Mouse (Mus musculus) MEL (cell line): ENCODE results near the gene Cntn5. TPM values are rescaled to one million over a fixed set of nuclear protein-coding genes. Genes with fewer than 3 reads are reported as not detected.

Source experiments
- DNase-seq: peaks from one replicate; pipeline ENCODE4 v3.0.0; 2011; ENCODE audit warnings: low read depth, low spot score
- H3K27ac ChIP-seq: 2 replicates; pipeline ENCODE4 v1.5.1; 2012; ENCODE audit warnings: low read depth, mild to moderate bottlenecking, control low read depth, low read length, moderate library complexity; ENCODE audit not compliant: control insufficient read depth
- H3K27me3 ChIP-seq, 2 experiments: fragments of 150-350 bp in 1 of 2; sonication (generic) in 1 of 2; 2 replicates each; pipeline ENCODE4 v1.6.1; 2012; ENCODE audit warnings: low read length in 2 of 2, mild to moderate bottlenecking in 2 of 2, improper control_type of control experiment in 1 of 2, moderate library complexity in 1 of 2; ENCODE audit not compliant: insufficient read depth in 2 of 2, control insufficient read depth in 1 of 2
- H3K36me3 ChIP-seq, 2 experiments: 2 replicates each; pipeline ENCODE4 v1.6.1; 2012 to 2014; ENCODE audit warnings: low read length in 2 of 2, improper control_type of control experiment in 1 of 2, inconsistent platforms in 1 of 2, mild to moderate bottlenecking in 1 of 2; ENCODE audit not compliant: insufficient read depth in 2 of 2, control insufficient read depth in 1 of 2
- H3K4me1 ChIP-seq, 2 experiments: fragments of 150-350 bp in 1 of 2; sonication (generic) in 1 of 2; 2 replicates each; pipeline ENCODE4 v1.6.1; 2012; ENCODE audit warnings: low read length in 2 of 2, improper control_type of control experiment in 1 of 2, mild to moderate bottlenecking in 1 of 2; ENCODE audit not compliant: insufficient read depth in 2 of 2, control insufficient read depth in 1 of 2
- H3K4me3 ChIP-seq, 2 experiments: fragments of 150-350 bp in 1 of 2; sonication (generic) in 1 of 2; 2 replicates each; pipeline ENCODE4 v1.5.1; 2012; ENCODE audit warnings: low read depth in 2 of 2, low read length in 2 of 2, mild to moderate bottlenecking in 2 of 2, moderate library complexity in 2 of 2, control low read depth in 1 of 2, improper control_type of control experiment in 1 of 2; ENCODE audit not compliant: control insufficient read depth in 1 of 2, insufficient read depth in 1 of 2
- H3K79me2 ChIP-seq: 2 replicates; pipeline ENCODE4 v1.6.1; 2012; ENCODE audit warnings: mild to moderate bottlenecking, low read length, moderate library complexity; ENCODE audit not compliant: control insufficient read depth, poor library complexity, insufficient read depth
- H3K9ac ChIP-seq: 2 replicates; pipeline ENCODE4 v1.6.1; 2012; ENCODE audit warnings: low read depth, mild to moderate bottlenecking, control low read depth, low read length, moderate library complexity; ENCODE audit not compliant: control insufficient read depth, poor library complexity, severe bottlenecking
- H3K9me3 ChIP-seq: fragments of 150-350 bp; sonication (generic); replicated peaks from 2 replicates; pipeline ENCODE4 v1.6.1; 2012; ENCODE audit warnings: mild to moderate bottlenecking, low read length, improper control_type of control experiment, moderate library complexity; ENCODE audit not compliant: insufficient read depth
- BHLHE40 ChIP-seq: IDR thresholded peaks from 2 replicates; pipeline ENCODE4 v1.6.1; 2012; ENCODE audit warnings: low read depth, mild to moderate bottlenecking, inconsistent platforms, low read length, improper control_type of control experiment, borderline replicate concordance
- CHD1 ChIP-seq: IDR thresholded peaks from 2 replicates; pipeline ENCODE4 v1.6.1; 2012; ENCODE audit warnings: low read depth, mild to moderate bottlenecking, inconsistent platforms, low read length, improper control_type of control experiment
- CHD2 ChIP-seq: IDR thresholded peaks from 2 replicates; pipeline ENCODE4 v1.6.1; 2011; ENCODE audit warnings: low read length, improper control_type of control experiment
- ELF1 ChIP-seq: IDR thresholded peaks from 2 replicates; pipeline ENCODE4 v1.6.1; 2014; ENCODE audit warnings: low read depth, mild to moderate bottlenecking, inconsistent platforms, low read length, improper control_type of control experiment, moderate library complexity
- JUND ChIP-seq: IDR thresholded peaks from 2 replicates; pipeline ENCODE4 v1.6.1; 2011; ENCODE audit warnings: low read depth, mild to moderate bottlenecking, improper control_type of control experiment, low read length
- KAT2A ChIP-seq: conservative IDR thresholded peaks from 2 replicates; pipeline ENCODE4 v1.6.1; 2012; ENCODE audit warnings: low read depth, low read length, improper control_type of control experiment, inconsistent platforms
- MAFK ChIP-seq: IDR thresholded peaks from 2 replicates; pipeline ENCODE4 v1.6.1; 2011; ENCODE audit warnings: low read depth, mild to moderate bottlenecking, low read length, improper control_type of control experiment, borderline replicate concordance
- MEF2A ChIP-seq: IDR thresholded peaks from 2 replicates; pipeline ENCODE4 v1.6.1; 2014; ENCODE audit warnings: low read depth, mild to moderate bottlenecking, inconsistent platforms, low read length, improper control_type of control experiment; ENCODE audit not compliant: poor library complexity, insufficient replicate concordance, severe bottlenecking; ENCODE audit errors: extremely low read depth
- MYC ChIP-seq: IDR thresholded peaks from 2 replicates; pipeline ENCODE4 v1.6.1; 2011; ENCODE audit warnings: low read depth, mild to moderate bottlenecking, low read length, improper control_type of control experiment, moderate library complexity
- NRF1 ChIP-seq: IDR thresholded peaks from 2 replicates; pipeline ENCODE4 v1.6.1; 2014; ENCODE audit warnings: low read depth, mild to moderate bottlenecking, inconsistent platforms, low read length, improper control_type of control experiment, moderate library complexity; ENCODE audit not compliant: poor library complexity, insufficient read depth, severe bottlenecking
- RAD21 ChIP-seq: IDR thresholded peaks from 2 replicates; pipeline ENCODE4 v1.6.1; 2011; ENCODE audit warnings: mild to moderate bottlenecking, low read depth, low read length, improper control_type of control experiment
- RCOR1 ChIP-seq: IDR thresholded peaks from 2 replicates; pipeline ENCODE4 v1.6.1; 2012; ENCODE audit warnings: low read depth, mild to moderate bottlenecking, inconsistent platforms, low read length, improper control_type of control experiment
- SIN3A ChIP-seq: IDR thresholded peaks from 2 replicates; pipeline ENCODE4 v1.6.1; 2012; ENCODE audit warnings: low read length, improper control_type of control experiment, inconsistent platforms
- TAL1 ChIP-seq: IDR thresholded peaks from 2 replicates; pipeline ENCODE4 v1.6.1; 2012; ENCODE audit warnings: mild to moderate bottlenecking, inconsistent platforms, low read length, moderate library complexity, mixed read lengths
- ZC3H11A ChIP-seq: IDR thresholded peaks from 2 replicates; pipeline ENCODE4 v1.6.1; 2012; ENCODE audit warnings: low read depth, mild to moderate bottlenecking, inconsistent platforms, low read length, improper control_type of control experiment
- ZMIZ1 ChIP-seq: IDR thresholded peaks from 2 replicates; pipeline ENCODE4 v1.6.1; 2012; ENCODE audit warnings: low read depth, mild to moderate bottlenecking, inconsistent platforms, low read length, improper control_type of control experiment, moderate library complexity
- ZNF384 ChIP-seq: IDR thresholded peaks from 2 replicates; pipeline ENCODE4 v1.6.1; 2012; ENCODE audit warnings: low read depth, mild to moderate bottlenecking, inconsistent platforms, low read length, improper control_type of control experiment
- polyA plus RNA-seq, 2 experiments: library from polyadenylated mRNA; stranded (reverse) in 1 of 2; unstranded in 1 of 2; fragments of >175 nt in 1 of 2; fragments of >200 nt in 1 of 2; gene quantifications; 2 replicates each; pipeline versions ENCODE4 v1.2.1 to v1.2.4; 2012; ENCODE audit warnings: low replicate concordance in 2 of 2, low read depth in 1 of 2; ENCODE audit not compliant: insufficient read length in 2 of 2, insufficient read depth in 1 of 2, missing spikeins in 1 of 2
- total RNA-seq: library from RNA; depleted of rRNA; stranded (reverse); fragments of 300-350 nt; gene quantifications from 2 replicates; pipeline ENCODE4 v1.2.3, GENCODE M21; 2012

The Cntn5 gene
- total and polyA plus RNA-seq, 3 experiments, result not detected

- Histone ChIP-seq H3K9me3 (no peaks in the 10 kb centered on the region), H3K27ac (no peak overlapping the region), H3K4me3 (no peak overlapping the region), H3K36me3 (no peaks in the 10 kb centered on the region), H3K79me2 (no peaks in the 10 kb centered on the region), H3K9ac (no peak overlapping the region), H3K4me1 (no peaks in the 10 kb centered on the region), H3K27me3 (no peaks in the 10 kb centered on the region)
- peak; percentile 19 for DNase-seq
- TF ChIP-seq ZC3H11A (no peak), NRF1 (no peak), ELF1 (no peak), ZNF384 (no peak), MYC (no peak), CHD2 (no peak), MEF2A (no peak), RCOR1 (no peak)
Observed at GRCm38 (mm10) chr9:9682348-9682884, 1222.2 kb downstream of the Cntn5 start.

DNA sequence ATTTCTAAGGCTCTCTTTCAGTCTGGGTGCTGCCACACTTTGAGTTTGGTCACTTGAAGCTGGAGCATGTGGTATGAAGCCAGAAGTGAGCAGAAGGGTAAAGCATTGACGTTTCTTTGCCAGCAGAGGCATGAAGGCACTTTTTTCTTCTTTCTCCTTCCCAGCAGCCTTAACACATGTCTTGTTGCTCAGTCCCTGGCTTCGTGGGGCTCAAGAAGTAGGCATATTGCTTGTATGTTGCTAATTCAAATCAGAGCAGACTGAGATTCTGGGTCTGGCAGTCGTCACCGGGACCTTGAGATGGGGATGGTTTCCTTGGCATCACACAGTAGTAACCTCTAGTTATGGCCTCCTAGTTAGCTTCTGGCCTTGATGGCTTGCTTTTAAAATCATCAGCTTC is 1228.5 kb downstream of the Cntn5 start:
- Histone ChIP-seq H3K4me1 (no peaks in the 10 kb centered on the region), H3K79me2 (no peaks in the 10 kb centered on the region), H3K9me3 (no peaks in the 10 kb centered on the region), H3K36me3 (no peaks in the 10 kb centered on the region), H3K27me3 (no peaks in the 10 kb centered on the region), H3K27ac (no peak overlapping the region), H3K4me3 (no peak overlapping the region), H3K9ac (no peak overlapping the region)
- no peak for DNase-seq
- TF ChIP-seq JUND (no peak), RAD21 (no peak), TAL1 (no peak), CHD1 (no peak), CHD2 (no peak), SIN3A (no peak), MAFK (no peak), BHLHE40 (no peak), KAT2A (no peak), ZMIZ1 (no peak), ELF1 (no peak)
